Mouse (Mus musculus) megakaryocyte-erythroid progenitor cell, adult 5-6 weeks (primary cell): ENCODE results near the gene Elk3. TPM values are rescaled to one million over a fixed set of nuclear protein-coding genes. Genes with fewer than 3 reads are reported as not detected.
"Not testable (repeated sequence)": the region's sequence is repeated elsewhere in the genome, so short reads cannot be mapped to it uniquely, and the experiment has no call there.

Experiments
- ATAC-seq: replicated peaks from 2 replicates; pipeline ENCODE4 v1.8.0; 2016; ENCODE audit warnings: mild to moderate bottlenecking, inconsistent platforms; ENCODE audit not compliant: severe bottlenecking, poor library complexity, low FRiP score, low TSS enrichment
- total RNA-seq, 2 experiments: library from RNA; stranded (forward) in 1 of 2; stranded (reverse) in 1 of 2; fragments of 200-1000, 215-1000 nt in 1 of 2; fragments of >200 nt in 1 of 2; fragmentation: Nextera tagmentation in 1 of 2; gene quantifications; 2 replicates each; pipeline ENCODE4 v1.2.3; 2014 to 2017

The Elk3 gene
- total RNA-seq (2014; fragmentation: Nextera tagmentation) = 8.7 and 8.9 TPM in 2 replicates
- 6.8 and 7.2 TPM in 2 replicates for total RNA-seq (2017)

DNA sequence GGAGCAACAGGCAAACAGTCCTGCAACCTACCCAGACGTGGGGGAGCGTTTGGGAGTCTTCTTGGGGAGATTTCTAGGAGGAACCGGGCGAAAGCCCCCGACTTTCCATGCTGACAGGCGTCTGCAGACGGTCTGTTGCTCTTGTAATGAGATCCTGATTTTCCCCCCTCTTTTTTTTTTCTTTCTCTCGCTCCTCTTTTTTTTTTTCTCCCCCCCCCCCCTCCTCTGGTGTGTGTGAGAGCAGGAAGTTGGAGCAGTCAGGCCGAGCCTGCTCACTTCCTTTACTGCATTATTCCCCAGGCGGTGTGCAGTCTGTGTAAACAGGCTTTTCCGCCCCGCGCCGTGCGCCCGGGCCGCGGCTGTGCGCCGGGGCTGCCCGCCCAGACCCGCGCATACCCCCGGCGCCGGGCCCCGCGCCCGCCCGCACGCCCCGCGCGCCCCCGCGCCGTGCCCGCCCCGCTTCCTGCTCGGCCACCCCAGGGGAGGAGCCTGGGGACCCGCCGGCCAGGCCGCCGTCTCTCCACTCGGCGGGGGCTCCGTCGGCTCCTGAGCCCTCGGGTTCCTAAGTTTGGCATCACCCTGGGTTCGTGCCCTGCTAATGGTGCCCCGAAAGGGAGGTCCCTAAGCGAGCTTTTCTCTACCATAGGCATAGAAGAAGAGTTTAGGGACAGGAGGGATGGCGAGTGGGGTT is at the start of gene Elk3:
Elk3 (minus strand) TSS at position 415 of the 691 bp plus-strand sequence.
- ATAC-seq = peak; percentile 36; the same call in 1 of the 2 replicates

GRCm38 (mm10) chr10:93360623-93361022 is 49.7 kb upstream of the Elk3 start:
- ATAC-seq = no peak

GRCm38 (mm10) chr10:93360190-93360589 is 49.3 kb upstream of the Elk3 start:
- not testable (repeated sequence) for ATAC-seq

DNA sequence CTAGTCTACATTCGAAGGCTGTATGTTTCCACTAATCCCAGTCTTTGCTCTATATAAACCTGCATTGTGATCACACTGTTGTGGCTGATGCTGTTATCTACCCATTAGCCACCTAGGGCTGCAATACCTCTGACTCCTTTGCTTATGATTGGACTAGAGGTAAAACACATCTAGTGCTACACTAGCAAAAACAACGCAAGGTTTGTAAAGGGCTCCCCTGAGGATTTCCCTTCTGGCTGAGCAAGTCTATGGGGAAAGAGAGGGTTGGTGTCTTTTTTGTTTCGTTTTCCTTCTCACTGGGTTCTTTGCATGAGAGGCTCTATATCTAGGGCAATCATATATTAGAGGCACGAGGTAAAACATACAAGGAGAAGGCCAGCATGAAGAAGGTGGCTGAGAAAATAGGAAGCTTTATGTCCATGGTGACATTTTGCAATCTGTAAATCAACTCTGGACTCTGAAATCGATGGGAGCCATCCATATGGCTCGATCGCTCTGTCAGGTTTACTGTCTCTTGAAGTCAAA is 48.5 kb upstream of the Elk3 start:
- no peak for ATAC-seq

DNA sequence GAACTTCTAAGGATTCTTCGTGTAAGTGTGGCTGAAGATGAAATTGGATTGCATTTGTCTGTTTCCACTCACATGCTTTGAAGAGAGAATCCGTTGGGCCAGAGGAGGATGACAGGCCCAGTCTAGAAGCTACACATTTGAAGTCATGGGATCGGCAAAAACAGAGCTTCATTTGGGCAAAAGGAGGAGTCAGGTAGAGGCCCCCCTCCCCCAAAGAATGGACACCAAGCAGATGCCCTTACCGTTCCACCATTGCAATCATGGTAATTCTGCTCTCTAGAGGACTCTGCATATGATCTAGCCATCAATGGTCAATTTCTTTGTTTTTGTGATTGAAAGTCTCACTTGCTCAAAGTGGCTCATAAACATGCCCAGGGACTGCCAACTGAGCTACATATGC is 47.9 kb upstream of the Elk3 start:
- no peak for ATAC-seq

DNA sequence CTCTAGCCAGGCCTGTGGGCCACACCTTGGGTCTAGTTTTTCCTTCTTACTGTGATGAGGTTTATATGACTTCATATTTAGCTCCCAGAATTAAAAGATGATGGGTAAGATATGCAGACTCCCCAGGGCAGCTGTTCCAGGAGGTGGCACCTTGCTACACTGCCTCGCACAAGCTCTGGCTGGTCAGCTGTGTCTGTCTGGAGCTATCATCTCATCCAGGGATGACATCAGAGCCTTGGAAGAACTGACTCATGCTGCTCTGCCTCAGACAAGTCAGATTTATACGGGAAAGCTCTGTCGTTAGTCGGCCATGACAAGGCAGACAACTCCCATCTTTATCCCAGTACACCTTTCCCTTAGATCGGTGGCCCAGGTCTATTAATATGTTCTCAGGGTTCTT is 46.2 kb upstream of the Elk3 start:
- ATAC-seq = no peak

DNA sequence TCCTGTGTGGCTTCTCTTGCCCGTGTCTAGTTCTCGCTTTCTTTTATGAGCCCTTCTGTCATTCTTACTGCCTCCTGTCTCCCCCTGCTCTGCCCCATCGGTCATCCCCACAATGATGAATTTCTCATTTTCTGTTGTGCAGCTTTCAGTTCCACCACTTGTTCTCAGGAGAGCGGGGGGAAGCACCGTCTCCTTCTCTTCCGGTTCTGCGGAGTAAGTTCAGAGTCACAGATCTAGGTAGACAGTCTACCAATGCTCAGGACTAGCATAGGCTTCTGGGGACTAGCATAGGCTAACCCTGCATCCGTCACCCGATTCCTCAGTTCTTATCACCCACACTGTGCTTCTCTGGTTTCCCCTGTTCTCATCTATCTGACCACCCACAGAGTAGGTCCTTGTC is 45.2 kb upstream of the Elk3 start:
- no peak for ATAC-seq

DNA sequence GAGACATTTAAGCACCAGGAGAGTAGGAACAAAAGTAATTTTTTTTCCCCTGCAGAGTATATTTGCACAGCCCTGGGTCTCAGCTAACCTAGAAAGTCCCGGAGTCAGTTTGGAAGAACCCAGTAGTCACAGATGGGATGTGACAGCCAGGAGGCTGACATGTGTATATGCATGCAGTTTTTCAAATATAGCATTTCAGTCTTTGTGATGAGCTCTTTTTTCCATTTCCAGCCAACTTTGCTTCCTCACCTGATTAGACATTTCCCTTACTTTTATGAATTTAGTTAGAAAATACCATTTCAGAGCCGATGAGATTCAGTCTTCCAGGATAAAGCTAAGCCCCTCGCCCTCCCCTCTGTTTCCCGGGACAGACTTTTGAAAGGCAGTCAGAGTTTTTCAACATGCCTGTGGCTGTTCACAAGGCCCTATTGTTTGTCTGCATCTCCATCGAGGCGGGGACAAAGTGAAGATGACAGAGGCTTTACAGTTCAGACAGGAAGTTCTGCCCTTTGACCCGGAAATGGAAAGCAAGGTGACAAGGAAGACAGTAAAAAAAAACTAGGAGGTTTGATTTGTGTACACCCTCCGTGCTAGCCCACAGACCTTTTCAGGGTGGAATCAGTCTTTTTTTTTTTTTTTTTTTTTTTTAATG is 44.5 kb upstream of the Elk3 start:
- ATAC-seq = no peak

DNA sequence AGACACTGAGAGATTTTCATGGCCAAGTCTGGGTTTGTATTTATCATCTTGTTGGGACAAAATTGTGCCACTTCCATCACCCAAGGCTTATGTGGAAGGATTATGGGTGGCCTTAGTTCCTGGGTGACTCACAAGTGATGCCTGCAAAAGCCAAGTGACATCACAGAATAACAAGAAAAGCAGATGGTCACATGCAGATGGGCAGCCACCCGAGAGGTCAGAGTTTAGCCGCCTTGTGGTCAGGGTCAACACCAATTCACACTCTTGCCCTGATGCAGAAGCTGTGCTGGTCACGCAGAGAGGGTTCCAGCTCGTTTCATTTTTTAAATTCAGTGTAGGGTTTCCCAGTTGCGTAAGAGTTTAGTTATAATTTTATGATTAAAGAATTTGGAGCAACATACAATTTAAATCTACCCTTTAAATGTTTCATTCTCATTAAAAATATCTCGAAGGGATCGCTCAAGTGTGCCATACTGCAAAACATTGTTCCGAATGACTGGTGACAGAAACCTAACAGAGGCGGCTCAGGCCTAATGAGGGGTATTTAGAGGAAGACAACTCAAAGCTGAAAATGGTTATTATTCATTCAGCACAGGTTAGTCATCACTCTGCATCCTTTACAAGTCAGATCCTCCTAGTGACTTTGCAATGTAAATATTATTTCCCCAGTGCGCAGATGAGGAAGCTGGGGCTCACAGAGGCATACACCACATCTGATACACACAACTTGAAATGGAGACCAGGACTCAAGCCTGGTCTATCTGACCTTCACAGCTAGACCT is 42.8 kb upstream of the Elk3 start:
- ATAC-seq = no peak

GRCm38 (mm10) chr10:93347918-93348505 is 37.1 kb upstream of the Elk3 start:
- no peak for ATAC-seq

DNA sequence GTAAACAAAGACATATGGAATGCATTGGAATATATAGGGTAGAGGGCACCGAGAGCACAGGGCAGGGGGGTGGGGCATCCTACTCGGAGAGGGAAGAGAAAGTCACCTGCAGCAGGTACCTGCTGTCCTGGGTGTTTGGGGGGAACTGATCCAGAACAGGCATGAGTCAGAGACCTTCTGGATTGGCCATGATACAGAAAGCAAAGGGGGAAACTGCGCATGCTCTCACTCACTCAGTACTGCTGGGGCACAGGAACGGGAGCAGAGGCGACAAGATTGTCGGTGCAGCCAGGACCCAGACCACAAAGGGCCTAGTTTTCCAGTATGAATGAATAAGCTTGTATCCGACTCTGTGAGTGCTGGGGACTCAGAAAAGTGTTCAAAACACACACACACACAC is 36.5 kb upstream of the Elk3 start:
- ATAC-seq = no peak

DNA sequence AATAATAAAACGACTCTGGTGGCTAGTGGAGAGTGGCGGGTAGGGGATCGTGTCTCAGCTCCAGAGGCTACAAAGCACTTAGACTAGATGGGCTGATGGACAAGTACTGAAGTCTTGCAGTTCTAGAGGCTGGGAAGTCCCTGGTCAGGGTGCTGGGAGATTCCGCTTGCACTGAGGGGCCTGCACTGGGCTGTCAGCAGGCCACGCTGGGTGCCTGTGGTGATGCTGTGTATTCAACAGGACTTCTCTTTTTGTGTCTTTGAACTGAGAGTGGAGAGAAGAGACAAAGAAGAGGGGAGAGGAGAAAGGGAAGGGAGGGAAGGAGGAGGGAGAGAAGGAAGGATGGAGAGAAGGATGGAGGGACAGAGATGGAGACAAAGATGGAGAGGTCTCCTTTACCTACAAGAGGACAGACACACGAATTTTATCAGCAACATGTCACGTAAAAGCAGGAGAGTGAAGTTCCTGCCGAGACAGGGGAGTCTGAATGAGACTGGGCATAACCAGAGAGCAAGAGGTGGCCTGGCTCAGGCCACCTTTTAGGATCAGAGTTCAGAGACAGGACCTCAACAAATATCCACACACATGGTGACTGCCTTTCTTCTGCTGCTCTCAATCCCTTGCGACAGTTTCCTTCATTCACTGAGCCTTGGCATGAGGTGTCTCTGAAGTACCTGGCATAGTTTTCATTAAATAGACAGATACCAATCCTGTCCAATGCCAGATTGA is 35.4 kb upstream of the Elk3 start:
- no peak for ATAC-seq

DNA sequence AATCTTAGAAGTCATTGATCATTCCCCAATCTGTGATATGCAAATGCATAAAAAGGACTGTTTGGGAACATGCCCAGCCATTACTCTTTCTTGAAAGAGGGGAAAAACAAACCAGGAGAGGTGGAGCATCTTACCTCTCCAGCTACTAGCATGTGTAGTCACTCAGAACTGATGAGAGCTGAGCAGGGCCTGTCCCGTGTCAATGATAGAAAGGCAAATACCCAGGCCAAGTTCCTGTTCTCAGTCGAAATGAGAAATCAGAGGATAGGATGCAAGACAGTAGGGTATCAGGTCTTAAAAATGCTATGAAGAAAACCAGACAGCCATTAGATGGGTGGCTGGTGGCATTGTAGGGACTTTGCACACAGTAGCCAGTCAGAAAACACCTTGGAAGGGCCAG is 34.6 kb upstream of the Elk3 start:
- ATAC-seq = no peak

DNA sequence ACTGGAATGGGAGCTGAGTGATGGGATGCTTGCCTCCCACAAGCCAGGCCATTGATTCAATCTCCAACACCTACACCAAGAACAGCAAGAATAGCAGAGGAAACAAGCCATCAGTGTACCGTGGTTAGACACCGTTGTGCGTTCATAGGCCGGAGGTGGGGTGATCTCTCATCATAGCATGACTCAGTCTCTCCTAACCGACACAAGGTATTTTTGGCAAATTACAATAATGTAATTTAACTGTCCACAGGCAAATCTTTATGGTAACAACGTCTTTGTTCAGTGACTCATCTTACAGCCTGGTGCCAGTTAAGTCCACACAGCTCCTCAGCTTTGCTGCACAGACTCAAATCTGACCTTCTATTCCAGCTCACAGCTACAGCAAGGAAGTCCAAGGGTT is 32.5 kb upstream of the Elk3 start:
- ATAC-seq = no peak

- no peak for ATAC-seq
Observed at GRCm38 (mm10) chr10:93342986-93343385, 32.1 kb upstream of the Elk3 start.

DNA sequence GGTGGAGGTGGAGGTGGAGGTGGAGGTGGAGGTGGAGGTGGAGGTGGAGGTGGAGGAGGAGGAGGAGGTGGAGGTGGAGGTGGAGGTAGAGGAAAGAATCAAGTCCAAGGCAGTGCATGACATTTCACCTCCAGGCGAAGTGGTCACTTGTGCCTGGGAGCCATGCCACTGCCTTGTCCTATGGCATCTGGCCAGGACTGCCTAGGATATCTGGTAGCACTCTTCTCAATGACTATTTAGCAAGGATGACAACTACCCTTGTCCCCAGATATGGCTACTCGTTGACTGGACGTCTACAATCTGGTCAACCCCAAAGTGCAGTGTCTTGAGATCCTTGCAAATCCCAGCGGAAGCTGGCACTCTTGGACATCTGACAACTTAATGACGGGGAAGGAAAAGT is 27.6 kb upstream of the Elk3 start:
- ATAC-seq = no peak

DNA sequence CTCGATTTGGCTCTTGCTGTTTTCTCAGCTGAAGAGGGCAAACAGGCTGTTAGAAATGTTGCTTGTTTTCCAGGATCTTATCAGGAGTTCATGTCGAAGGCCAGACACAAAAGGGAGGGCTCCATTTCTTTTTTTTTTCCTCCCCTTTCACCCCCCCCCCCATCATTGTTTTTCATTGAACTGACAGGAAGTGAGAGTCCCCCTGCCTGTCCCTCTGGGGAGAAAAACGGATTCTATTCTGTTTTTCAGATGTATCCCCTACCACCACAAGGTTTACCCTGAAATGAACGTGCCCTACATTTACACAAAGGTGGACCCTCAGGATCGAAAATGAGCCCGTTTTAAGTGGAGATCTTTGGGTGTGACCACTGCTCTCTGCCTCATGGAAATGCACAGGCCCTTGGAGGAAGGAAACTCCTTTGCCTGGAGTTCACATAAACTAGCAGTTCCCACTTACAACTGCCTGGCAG is 25.6 kb upstream of the Elk3 start:
- ATAC-seq = no peak

DNA sequence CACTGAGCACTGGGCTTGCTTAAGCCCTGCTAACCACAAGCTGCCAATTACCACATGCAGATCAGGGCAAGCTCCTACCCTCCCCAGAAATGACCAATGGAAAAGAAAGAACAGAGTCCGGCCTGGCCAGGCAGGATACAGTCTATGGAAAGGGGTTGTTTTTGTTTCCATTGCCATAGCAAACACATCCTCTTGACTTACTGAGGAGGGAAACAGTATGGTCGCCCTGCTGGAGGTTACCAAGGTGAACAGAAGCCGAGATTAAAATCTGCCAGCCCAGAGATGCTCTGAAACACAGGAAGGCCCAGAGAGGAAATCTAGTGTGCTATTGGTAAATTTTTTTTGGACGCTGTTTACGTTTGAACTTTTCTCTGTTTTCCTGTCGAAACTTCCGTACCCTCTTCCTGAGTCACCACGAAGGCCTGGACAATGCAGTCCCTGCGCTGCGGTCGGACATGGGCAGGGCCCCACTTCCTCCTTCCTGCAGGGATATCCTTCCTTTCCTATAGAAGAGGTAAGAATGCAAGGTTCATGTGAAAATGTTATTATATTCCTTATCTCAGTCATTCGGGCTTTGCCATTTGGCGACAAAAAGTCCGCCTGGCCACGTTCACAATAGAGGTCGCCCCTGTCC is 25.0 kb upstream of the Elk3 start:
- ATAC-seq = 0 out of 2 replicates have a peak, but pooled peaks have one; percentile 24

- no peak for ATAC-seq
Observed at GRCm38 (mm10) chr10:93335001-93335400, 24.1 kb upstream of the Elk3 start.
